Mouse (Mus musculus) left cerebral cortex, postnatal 14 days (tissue): ENCODE measurements at regions not wholly inside any gene's neighbourhood (a gene's known extent, or its start where the extent isn't known, plus 50 kb on each side); places are given as distances from the start of the nearest gene placed in this dataset.

Source experiments
- DNase-seq, 2 experiments: peaks; one replicate each; pipeline ENCODE4 v3.0.0; 2021 to 2022; ENCODE audit warnings: low spot score in 2 of 2, mixed read lengths in 1 of 2
- intact Hi-C: fragments of 180-260 bp; cut with DNase I; formaldehyde crosslinking; loops from one replicate; pipeline ENCODE4 v1.15.1; 2025

GRCm38 (mm10) chr11:71976724-71977481 is 60.4 kb downstream of the Aipl1 start:
- no peak for DNase-seq
- intact Hi-C loops, result no loop called here

- no peak for DNase-seq
- intact Hi-C loops, result no loop called here
Measured at GRCm38 (mm10) chr11:71971351-71971750, 66.0 kb downstream of the Aipl1 start.

DNA sequence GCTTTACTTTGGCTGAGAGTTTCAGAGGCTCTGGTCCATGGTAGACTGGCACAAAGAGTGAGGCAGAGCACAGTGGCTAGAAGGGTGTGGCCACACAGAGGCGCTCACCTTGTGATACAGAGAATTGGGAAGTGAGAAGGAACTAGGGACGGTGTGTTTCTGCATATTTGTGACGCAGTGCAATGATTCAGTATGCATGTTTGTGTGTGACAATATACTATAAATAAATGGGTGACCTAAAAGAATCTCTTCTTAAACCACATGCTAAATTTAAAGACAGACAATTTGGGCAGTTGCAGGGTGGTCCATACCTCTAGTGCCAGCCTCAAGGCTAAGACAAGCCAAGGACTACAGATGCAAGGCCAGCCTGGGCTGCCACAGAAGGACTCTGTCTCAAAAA is 75.0 kb downstream of the Aipl1 start:
- intact Hi-C loops, result no loop called here
- no peak for DNase-seq

GRCm38 (mm10) chr11:71952533-71952932 is 84.8 kb downstream of the Aipl1 start:
- intact Hi-C loops, result no loop called here
- DNase-seq, result no peak

- intact Hi-C loops, result no loop called here
- no peak for DNase-seq
Measured at GRCm38 (mm10) chr11:71947161-71947560, 90.1 kb downstream of the Aipl1 start.

- intact Hi-C loops, result no loop called here
- no peak for DNase-seq
Measured at GRCm38 (mm10) chr11:71945098-71945413, 92.3 kb downstream of the Aipl1 start.

DNA sequence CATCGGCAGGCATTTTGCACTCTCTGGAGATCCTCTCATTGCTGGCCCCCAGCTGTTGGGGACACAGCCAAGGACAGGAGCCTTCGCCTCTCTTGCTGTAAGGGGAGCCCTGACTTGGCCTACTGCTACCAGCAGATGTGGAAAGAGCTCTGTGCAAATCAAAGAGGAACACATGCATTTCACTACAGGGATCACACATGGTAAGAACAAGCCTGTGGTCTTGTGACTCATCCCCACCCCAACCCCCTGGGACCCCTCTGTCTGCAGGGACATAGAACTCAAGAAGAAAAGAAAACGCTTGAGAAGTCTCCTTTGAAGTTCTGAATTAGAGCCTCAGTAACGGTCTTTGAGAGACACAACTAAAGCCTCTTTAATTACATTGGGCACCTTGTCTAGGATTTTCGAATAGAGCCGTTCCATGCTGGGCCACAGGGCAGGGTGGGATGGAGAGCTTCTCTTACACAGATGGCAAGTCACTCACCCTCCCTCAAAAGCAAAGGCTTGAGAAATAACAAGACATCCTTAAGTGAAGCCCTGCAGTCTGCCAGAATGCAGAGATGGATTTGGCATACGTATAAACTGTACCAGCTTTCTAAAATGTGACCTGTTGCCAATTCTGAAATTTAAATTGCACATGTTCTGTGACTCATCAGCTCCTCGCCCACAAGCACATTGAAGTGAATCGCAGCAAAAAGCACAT is 92.8 kb downstream of the Aipl1 start:
- peak; percentile 66 to 90 for DNase-seq
- intact Hi-C loops, result no loop called here

DNA sequence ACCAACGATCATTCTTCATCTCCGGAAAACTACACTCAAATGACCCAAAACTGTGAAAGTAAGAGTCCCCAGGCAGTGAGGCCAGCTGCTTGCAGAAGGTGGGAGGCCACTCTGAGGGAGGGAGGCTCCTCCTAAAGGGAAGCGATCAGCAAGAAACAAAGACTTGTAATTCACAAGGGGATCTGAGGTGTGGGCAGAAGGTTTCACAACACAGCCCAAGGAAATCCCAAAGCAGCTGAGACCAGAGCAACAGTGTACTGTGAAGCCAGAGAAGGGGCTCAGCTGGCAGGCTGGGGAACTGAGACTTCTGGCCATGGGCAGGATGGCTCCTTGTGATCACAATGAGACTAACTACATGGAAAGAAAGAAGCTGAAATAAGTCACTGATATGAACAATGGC is 93.8 kb downstream of the Aipl1 start:
- intact Hi-C loops, result no loop called here
- no peak for DNase-seq

- DNase-seq, result peak; percentile 26 to 47
- intact Hi-C loops, result no loop called here
Measured at GRCm38 (mm10) chr11:71939066-71939465, 98.2 kb downstream of the Aipl1 start.

DNA sequence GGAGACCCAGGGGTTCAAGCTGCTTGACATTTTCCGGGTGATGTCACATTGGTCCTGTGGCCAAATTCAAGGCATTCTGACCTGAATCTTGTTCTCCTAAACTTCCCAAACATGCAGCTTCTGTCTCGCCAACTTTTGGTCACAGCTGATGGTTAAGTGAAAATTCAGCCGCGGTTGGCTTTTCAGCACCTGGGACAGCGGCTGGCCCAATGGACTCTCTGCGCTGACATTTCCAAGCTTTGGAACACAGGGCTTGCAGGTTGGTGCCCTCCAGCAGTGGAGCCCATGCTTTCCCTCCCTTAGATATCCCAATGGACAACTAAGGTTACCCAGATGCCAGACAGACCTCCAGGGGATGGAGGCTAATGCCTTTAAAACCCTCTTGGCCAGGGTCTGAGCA is 100.2 kb downstream of the Aipl1 start:
- intact Hi-C loops, result no loop called here
- DNase-seq, result no peak

DNA sequence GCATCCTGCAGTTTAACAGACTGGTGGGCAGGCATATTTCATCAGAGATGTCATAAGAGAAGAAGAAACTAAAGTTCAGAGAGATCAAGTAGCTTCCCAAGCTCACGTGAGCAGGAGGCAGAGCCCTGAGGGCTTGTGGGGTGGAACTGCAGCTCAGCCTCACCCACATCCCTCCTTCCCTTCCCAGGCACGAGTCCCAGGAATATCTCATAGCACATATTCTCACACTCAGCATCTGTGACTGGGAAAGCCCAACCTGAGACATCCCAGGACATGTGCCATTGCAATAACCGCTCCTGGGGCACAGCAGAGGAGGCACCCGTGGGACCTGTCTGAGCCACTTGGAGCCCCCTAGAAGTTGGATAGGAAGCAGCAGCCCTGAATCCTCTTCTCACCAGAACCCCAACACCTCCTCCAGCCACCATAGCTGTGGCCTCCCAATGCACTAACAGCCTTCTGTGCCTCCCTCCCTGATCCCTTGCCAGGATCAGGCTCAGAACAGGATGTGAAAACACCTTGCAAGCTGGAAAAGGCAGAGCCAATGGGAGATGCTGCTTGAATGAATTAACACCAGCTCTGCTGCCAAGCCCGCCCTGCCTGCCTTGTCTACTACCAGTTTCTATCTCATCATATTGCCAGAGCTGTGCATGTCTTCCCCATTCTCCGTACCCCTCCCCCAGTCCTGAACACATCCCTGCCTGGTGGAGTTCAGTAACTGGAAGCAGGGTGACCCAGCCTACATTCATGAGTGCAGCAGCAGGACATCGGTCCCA is 107.4 kb downstream of the Aipl1 start:
- DNase-seq, result peak; percentile 36 to 74
- intact Hi-C loops, result no loop called here

- intact Hi-C loops, result no loop called here
- no peak for DNase-seq
Measured at GRCm38 (mm10) chr11:71914665-71915064, 122.6 kb downstream of the Aipl1 start.

- DNase-seq, result no peak
- intact Hi-C loops, result no loop called here
Measured at GRCm38 (mm10) chr11:71912626-71913025, 124.7 kb downstream of the Aipl1 start.

DNA sequence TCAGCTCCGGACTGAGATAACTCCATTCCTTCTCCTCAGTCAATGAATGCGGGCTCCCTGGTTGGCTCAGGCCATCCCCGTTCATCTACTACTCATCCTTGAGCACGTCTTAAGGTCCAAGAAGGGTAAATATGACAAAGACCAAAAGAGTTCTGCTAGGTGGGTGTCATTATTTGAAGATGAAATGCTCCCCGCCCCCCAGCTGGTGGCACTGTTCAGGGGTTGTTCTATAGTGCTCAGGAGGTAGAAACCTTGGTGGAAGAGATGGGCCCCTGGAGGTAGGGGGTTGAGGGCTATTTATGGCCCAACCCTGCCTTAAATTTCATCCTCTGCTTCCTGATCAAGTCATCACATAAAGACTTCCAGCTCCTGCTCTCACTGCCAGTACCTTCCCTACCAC is 126.0 kb downstream of the Aipl1 start:
- intact Hi-C loops, result no loop called here
- no peak for DNase-seq

- DNase-seq, result no peak
- intact Hi-C loops, result no loop called here
Measured at GRCm38 (mm10) chr11:71908616-71909015, 128.7 kb downstream of the Aipl1 start.

- intact Hi-C loops, result no loop called here
- no peak for DNase-seq
Measured at GRCm38 (mm10) chr11:71903020-71903410, 134.3 kb downstream of the Aipl1 start.

DNA sequence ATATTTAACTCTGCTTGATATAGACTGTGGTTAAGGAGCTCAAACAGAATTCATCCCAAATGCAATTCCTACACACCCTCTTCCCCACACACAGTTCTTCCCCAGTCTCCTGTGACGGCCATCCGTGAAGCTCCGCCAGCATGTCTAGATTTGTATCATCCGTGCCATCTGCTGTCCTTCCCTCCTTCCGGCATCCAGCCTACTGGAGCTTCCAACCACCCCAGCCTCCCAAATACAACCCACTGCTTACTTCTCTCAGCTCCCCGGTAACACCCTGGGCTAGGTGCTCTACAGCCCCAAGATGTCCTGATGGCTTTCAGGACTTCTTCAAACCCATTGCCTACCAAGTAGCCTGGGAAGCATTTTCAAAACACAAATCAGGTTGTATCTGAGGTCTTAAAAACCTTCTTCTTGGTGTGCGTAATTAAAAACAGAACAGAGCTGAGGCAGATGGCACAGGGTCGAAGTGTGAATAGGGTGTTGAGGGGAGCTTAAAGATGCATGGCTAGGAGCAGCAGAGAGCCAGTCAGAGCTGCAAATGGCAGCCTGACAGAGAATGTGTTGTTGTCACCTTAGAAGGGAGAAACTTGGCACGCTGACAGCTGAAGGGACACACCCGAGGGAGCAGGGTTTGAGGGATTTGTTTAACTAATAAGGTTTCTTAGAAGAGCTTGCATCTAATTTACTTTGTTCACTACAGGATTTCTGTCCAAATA is 134.8 kb downstream of the Aipl1 start:
- peak; percentile 62 to 67 for DNase-seq
- intact Hi-C loops, result no loop called here

DNA sequence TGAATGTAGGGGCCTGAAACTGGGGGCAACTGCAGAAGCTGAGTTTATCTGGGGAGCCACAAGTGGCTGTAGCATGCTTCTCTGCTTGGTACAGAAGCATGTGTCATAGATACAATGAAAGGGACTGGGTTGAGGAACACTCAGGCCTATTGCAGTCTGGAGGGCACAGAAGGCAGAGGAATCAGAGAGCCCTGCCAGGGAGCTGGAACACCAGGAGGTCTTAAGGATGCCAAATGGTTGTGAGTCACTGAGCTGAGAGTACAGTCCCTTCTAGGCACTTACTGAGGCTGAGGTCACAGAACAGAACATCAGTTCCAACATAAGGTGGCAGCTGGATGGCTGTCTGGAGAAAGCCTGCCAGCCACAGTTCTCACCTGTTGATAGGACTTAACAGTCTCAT is 136.5 kb downstream of the Aipl1 start:
- DNase-seq, result no peak
- intact Hi-C loops, result no loop called here

GRCm38 (mm10) chr11:71897551-71897950 is 139.8 kb downstream of the Aipl1 start:
- DNase-seq, result no peak

GRCm38 (mm10) chr11:71897141-71897540 is 140.2 kb downstream of the Aipl1 start:
- DNase-seq, result peak in 1 of 2 experiments; percentile 47
- intact Hi-C loops, result no loop called here

More at GRCm38 (mm10) chr11:71897551-71897950, 139.8 kb downstream of the Aipl1 start:
- intact Hi-C loops, result no loop called here
